Mouse (Mus musculus): ENCODE measurements at regions not wholly inside any gene's neighbourhood (a gene's known extent, or its start where the extent isn't known, plus 50 kb on each side); places are given as distances from the start of the nearest gene placed in this dataset.
A peak's percentile ranks its signal among the peaks of the same experiment; 100 is the strongest.

DNA sequence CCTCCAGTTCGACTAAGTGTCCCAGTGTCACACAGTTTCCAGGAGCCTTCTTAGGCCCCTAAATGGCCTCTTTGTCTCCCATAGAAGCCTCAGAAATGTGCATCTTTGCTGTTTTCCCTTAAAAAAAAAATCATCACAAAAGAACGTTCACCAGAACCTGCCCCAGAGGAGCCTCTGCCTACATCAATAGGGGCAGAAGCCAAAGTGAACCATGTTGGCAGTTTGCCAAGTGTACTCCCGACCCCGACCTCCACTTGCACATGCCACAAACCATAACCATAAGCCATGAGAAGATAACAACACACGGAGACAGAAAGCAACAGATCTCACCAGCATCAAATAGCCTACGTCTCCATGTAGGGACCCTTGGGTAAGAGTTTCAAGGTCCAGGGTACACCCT, 388.4 kb downstream of the Nedd1 start:
- DNase-seq (ENCODE audit: low spot score) = no peak

DNA sequence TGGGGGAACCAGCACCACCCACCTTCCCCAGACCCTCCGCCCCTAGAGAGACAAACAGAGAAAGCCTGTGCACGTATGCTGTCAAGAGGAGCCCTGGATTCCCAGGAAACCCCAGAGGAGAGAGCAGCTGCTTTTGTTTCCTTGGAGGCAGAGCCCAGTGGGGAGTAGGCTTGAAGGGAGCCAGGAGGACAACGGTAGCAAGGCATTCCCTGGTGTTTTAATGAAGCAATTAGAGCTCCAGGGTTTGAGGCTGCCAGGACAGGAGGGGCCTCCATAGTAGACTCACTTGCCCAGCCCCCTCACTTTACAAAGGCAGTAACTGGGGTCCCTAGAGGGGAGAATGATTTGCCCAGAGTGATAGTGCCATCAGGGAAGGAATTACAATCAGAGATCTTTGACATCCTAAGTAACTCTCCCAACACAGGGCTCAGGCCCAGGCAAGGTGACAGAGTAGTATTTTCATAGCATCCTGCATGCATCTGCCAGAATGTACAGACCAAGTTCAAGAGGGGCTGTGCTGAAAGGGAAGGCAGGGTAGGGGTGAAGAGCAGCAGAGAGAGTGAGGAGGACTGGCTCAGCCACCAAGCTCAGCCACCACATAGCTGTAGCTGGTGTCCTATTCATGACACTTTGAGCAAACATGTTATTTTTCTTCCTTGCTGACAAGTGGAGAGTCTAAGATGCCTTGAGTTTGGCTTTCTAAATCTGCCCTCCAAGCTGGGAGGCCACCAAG, 389.0 kb downstream of the Nedd1 start:
- no peak for DNase-seq (ENCODE audit: low spot score)

DNA sequence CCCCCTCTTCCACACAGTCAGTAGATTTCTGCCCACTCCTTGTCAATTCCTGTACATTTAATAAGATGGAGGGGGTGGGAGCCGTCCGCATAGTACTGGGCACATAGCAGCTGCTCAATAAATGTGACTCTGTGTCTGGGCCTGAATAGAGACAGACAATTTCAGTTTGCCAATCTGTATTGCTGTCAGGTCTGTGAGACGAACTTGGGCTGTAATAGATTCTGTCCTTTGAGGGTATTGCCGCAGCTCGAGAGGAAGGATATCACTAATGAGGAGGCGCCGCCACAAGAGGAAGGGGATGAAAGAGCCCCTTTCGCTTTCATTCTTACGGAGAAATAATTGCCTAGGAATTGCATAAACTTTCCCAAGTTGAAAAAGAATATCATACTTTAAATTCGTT, 392.1 kb downstream of the Nedd1 start:
- no peak for DNase-seq (ENCODE audit: low spot score)

DNA sequence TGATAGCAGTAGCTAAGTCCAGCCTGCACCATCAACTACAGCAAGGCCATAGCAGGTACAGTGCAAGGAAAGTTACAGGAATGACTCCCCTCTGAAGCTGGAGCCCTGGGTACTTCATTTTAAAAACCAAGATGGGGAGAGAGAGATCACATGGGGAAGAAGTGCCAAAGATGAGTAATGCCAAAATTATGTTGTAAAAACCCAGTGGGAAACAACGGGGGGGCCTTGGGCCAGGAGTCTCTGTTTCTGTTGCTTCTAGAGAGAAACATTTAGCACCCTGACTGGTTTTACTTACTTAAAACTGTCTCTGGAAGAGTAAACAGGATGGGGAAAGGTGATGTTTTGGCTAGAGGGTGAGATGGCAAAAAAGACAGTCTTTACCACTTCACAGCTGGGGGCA, 392.6 kb downstream of the Nedd1 start:
- DNase-seq (ENCODE audit: low spot score) = no peak

DNA sequence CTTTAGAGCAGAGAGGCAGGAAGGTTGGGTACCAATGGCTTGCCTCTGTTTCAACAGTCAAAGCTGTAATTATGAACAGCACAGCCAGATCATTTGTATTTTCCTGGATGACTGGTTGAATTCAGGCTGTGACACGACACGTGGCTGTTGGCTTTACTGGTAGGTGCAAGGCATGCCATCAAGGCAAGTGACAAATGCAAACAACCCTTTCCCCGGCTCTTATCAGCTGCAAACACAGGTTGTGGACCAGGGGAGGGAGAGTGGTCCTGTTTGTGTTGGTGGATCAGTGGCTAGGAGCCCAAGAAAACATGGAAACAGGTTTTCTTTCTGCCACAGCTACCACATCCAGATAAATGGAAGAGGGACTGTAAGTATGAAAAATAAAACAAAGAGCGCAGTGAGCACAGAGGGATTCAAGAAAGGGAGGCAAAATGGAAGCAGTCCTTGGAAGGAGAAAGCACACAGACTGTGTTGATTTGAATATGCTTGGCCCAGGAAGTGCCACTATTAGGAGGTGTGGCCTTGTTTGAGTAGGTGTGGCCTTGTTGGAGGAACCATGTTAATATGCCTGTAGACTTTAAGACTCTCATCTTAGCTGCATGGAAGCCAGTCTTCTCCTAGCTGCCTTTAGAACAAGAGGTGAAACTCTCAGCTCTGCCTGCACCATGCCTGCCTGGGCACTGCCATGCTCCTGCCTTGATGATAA, 396.8 kb downstream of the Nedd1 start:
- DNase-seq (ENCODE audit: low spot score) = no peak

DNA sequence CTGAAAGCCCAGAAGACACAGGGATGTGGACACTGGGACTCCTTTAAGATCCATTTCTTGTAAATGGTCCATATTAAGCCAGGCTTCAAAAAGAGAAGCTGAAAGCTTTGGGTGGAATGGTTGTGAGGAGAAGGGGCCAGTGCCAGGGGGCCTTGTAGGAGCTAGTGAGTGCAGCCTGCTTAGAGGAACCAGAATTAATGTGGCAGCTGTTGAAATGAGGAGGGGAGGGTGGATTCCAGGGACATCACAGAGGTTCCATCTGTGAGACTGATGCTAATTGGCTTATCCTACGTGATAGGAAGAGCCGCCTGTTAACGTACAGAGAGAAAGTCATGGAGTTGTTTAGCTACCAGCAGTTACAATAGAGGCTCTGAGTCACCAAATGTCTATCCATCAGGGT, 407.6 kb downstream of the Nedd1 start:
- no peak for DNase-seq (ENCODE audit: low spot score)

DNA sequence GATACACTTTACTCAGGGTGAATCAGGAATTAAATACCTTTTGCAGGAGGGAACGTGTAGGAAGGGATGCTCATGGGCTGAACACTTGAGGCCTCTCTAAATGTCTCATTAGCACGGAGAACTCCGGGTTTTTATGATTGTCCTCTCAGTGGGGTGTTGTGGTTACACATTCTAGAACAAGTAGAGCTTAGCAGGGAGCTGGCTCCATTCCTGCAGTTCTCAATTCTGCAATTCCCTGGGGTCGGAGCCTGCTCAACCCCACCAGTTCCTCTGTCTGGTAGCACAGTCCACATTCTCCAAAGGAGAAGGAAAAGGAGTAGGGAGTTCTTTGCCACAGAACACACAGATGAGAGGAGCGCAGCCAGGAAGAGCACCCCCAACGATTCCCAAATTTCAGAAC, 409.9 kb downstream of the Nedd1 start:
- no peak for DNase-seq (ENCODE audit: low spot score)

DNA sequence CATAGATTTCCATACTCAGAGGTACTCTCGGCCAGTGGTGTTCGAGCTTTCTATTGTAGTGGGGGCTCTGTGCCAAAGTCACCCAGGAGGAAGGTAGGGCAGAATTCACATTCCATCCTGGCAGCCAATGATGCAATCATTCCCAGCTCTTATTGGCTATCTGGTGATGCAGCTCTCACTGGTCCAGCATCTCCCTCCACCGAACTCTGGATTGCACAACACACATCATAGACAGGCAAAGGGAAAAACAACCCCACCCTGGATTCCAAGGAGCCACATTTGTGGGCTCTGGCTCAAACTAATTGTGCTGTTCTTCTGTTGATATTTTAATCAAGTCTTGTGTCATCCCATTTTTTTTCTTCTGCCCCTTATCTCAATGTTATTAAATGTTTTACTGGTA, 413.6 kb downstream of the Nedd1 start:
- DNase-seq (ENCODE audit: low spot score) = no peak

DNA sequence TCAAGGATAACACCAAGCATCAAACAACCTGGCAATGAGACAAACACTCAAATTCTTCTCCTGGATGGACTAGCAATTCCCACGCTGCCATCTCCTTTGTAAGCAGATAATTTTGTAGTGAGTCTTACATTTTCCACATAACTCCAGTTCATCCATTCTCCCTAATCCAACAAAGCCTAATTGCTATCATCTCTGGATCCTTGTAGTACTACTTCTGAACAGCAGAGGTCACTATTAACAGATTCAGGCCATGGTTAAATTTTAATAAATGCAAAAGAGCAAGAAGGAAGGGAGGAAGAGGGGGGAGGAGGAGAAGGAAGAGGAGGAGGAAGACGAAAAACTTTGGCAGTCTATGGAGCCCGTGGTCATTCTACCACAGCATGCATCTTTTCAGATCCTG, 414.4 kb downstream of the Nedd1 start:
- no peak for DNase-seq (ENCODE audit: low spot score)

DNA sequence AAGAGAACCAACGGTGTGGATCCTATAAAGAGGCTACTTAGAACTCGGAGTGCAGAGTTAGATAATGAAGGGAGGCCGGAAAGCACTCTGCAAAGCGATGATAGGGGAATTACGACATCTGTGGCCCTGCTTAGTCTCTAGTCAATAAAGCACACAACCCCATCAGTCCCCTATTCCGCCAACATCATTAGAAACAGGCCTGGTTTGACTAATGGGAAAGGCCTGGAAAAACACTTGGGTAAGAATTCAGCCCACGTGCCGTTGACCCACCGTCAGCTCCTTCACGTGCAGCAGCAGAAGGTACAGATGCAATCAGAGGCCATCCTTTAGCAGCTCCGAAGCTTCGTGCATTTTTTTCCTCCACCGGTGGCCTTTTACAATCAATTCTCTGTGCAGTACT, 423.5 kb downstream of the Nedd1 start:
- no peak for DNase-seq (ENCODE audit: low spot score)

DNA sequence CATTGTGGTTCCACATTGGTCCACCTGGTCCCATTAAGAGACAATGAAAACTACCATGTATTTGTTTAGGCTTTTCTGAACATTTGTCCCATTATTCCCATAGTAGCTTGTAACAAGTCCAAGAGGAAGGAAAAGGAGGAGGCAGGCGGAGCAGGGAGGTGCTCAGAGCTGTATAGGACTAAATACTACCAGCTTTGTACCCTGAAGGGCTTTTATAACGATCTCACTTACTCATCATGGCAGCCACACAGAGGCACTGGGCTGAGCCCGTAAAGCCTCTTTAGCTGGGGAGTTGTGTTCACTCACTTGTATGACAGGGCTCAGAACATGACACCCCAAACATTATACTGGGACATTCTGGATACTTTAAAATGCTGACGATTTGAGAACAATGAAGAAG, 425.4 kb downstream of the Nedd1 start:
- no peak for DNase-seq (ENCODE audit: low spot score)

DNA sequence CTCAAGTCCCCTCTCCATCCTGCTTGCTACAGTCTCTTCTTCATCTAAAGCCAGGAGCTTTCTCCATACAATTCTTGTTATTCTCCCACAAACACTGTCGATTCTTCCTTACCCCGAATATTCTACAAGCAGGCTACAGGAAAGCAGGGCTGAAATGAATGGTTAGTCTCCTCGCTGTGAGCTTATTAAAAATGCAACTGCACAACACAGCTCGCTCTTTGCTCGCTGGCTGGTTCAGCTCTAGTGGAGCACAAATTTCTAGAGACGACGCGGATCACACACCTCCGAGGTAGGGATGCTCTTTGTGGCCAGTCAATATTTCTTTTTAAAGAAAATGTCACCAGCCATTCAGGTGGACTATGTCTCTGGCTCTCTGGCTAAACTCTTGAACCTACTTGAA, 425.9 kb downstream of the Nedd1 start:
- no peak for DNase-seq (ENCODE audit: low spot score)

DNA sequence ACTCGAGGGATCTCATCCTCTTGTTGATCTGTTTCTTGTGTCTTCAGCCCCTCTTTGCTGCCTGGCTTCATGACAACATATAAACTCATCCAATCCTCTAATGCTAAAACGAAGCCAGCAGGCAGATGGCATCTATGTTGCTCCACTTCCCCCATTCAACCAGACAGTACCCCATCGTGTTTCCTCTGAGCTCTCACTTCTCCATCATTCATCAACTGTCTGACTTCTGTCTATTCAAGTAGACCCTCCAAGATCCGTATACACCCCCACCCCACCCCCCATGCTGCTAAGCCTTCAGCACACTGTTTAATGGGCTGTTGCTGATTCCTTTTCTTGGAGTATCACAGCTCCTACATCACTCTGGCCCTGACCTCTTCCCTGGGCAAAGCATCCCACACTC, 429.0 kb downstream of the Nedd1 start:
- DNase-seq (ENCODE audit: low spot score) = no peak

DNA sequence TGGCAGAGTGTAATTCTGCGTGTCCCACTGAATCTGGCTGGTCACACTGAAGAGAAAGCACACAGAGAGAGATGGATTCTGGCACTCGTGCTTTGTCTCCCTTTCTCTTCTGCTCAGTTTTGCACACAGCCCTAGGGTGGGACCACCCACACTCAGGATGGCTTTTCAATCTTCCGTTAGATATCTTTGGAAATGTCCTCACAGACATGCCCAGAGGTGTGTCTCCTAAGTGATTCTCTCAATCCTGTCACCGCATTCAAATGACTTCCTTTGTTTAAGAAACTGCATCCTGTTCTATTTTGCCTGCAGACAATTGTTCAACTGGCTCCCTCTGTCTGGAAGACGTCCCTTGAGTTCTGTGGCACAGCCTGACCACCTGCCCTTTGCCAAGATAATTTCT, 433.0 kb downstream of the Nedd1 start:
- no peak for DNase-seq (ENCODE audit: low spot score)

DNA sequence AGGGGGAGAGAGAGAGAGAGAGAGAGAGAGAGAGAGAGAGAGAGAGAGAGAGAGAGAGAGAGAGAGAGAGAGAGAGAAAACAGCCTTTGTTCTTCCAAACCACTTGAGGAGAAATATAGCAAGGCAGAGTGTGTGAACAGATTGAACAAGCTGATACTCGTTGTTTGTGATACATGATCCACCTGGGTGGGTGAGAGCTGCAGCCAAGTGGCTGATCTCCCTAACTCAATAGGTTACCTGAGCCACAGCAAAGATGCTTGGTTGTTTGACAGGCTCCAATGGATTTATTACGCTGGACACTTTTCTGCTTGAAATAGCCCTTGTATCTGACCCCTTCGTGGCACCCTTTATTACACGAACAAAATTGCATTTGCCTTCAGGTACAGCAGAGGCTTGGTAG, 438.0 kb downstream of the Nedd1 start:
- no peak for DNase-seq (ENCODE audit: low spot score)

DNA sequence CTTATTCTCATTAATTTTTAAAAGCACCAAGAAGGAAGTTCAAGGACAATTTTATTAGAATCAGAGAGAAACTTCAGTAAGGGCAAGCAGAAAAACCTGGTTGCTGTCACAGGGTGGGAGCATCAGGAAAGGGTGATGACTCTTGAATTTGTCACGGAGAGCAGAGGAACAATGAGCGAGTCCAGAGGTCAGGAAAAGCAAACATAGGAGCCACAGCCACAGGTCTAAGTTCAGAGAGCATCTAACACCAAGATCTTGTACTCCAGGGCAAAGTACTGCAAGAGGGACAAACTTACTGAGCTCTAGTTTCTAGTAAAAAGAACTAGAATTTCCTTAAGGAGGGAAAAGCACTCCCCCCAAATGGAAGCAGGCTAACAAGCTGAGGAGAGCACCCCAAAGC, 444.2 kb downstream of the Nedd1 start:
- DNase-seq (ENCODE audit: low spot score) = no peak

DNA sequence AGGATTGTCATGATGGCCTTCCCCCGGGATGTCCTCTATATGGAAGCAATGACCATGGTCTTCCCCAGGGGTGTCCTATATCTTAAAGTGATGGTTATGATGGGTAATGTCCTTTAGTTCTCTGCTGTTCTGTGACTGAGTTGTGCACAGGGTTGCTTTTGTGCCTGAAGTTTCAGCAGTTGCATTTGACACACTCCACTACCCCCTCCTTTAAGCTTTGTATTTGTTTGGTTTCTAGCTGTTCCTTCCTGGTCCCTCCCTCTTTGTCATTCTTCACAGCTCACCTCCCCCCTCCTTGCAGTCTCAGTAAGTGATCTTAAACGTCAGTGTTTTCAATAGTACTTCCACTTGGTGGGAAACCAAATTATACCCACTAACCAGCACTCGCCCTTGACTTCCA, 464.4 kb downstream of the Nedd1 start:
- no peak for DNase-seq (ENCODE audit: low spot score)

DNA sequence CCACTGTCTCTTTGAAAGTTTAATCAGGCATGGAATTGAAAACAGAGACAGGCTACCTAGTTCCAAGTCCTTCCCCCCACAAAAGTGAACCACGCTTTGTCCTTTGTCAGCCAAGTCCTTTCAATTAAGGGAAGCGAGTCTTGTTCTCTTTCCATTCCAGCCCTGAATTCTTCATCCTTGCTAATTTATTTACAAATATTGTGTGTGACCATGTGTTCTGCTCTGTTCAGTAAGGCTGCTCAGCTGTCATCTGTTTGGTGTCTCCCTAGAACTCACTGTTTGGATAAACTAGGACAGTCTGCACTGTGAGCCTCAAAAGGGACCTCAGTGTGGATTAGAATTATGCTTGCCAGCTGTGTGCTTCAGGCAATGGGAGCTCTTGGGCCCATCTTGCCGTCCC, 473.6 kb downstream of the Nedd1 start:
- no peak for DNase-seq (ENCODE audit: low spot score)

DNA sequence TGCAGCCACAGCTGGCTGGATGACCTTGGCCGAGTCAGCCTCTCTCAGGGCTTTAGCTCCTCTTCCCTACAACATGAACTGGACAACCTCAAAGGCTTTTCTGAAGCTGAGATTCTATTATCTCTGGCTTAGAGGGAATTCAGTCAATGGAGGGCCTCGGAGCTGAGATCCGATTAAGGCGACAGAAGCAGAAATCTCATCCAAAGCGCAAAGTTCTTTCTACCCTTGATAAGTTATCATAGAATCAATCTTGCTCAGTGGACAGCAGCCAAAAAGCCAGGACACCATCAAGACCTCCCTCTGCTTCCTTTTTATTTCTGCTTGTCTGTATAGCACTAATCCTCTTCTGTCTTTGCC, 474.8 kb downstream of the Nedd1 start:
- no peak for DNase-seq (ENCODE audit: low spot score)

DNA sequence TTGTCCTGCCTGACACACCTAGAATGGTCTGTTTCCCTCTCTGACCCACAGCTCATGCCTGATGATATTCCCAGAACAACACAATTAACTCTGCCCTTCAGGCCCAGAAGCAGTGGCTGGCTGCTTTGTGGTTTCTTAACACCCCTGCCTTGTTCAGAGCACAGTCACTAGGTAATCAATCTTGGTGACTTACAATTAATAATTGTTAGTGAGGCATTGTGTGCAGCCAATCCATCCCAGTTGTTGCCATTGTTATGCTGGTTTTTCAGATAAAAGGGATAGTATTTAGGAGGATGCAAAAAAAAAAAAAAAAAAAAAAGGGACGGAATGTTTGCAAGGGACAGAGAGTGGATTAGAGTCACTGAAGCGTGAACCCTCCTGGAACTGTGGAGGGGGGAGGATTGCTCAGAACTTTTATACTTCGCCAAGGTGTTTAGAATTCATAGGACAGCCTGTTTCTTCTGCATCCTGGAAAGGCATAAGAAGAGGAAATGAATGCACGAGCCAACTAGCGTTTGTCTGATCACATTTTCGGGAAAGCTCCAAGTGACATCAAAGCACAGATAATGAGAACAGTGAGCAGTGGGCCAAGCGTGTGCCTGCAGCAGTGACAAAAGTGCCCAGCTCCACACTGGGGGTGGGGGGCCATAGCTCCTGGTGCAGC, 475.3 kb downstream of the Nedd1 start:
- DNase-seq (ENCODE audit: low spot score) = no peak

DNA sequence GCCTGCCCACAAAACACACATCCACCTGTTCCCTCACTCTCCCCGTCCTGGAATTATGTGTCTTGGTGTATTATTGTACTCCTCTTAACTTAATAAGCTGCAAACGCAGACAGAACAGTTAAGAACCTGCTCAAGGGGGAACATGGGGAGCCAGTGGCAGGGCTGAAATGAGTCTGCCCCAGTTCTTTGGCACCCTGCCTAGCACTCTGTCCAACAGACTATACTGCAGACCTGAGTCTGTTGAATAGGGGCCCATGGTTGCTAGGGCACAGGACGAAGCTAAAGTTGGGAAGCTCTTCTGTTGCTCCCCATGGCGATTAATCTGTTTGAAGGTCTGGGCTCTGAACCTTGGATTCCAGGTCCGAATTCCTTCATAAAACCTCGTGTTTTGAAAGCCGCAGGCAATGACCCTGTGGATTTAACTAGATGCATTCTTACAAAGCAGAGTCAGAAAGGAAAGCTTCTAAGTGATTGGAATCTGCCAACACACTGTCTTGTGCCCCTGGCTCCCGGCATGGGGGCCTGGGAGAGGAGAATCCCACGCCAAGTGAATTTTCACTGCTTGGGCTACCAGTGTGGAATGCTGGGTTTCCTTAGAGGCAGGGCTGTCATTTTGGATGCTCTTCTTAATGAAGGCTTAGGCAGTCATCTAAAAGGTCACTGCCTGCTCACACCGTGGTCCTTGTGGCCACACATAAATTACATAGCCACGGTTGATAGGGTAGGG, 479.3 kb downstream of the Nedd1 start:
- DNase-seq (ENCODE audit: low spot score) = peak; percentile 6

DNA sequence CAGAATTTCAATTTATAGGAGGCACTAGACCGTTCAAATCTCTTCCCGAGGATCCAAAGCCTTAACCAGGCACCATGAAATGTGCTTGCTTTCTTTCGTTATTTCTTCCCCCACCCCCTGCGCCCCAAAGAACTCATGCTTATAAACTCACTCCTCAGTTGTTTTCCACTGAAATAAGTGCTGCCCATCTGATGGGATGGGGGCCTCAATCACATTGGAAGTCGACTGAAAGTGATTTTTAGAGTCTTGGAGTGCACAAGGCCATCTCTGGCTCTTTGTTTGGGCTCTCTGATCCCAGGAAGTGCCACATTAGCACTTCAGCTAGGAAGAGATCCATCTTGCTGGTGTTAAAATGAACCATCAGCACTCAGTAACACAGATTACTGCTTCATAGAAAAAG, 484.3 kb downstream of the Nedd1 start:
- DNase-seq (ENCODE audit: low spot score) = no peak

DNA sequence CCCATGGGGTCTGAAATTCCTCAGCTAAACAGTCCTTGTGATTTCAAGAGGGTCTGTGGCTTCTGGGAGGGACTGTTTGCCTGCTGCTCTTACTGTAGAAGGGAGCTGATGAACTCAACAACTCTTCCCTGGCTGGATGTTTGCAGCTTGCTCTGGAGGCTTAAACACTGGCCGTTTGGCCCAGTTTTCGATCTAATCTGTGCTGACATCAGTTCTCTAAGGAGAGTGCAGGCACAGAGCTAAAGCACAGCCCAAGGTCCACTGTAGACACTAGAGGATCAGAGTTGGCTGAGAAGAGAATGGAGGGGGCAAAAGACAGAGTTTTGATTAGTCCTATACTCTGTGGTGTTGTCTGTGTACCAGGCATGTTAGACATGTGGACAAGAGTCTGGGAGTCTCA, 490.1 kb downstream of the Nedd1 start:
- DNase-seq (ENCODE audit: low spot score) = no peak
